Mouse (Mus musculus) right cerebral cortex, adult 2 months (tissue): Measurements from ENCODE around the gene Aspn.

Experiments used
- DNase-seq, 2 experiments: peaks; one replicate each; pipeline ENCODE4 v3.0.0; 2021 to 2022; ENCODE audit warnings: low spot score in 2 of 2

Gene Aspn

DNA sequence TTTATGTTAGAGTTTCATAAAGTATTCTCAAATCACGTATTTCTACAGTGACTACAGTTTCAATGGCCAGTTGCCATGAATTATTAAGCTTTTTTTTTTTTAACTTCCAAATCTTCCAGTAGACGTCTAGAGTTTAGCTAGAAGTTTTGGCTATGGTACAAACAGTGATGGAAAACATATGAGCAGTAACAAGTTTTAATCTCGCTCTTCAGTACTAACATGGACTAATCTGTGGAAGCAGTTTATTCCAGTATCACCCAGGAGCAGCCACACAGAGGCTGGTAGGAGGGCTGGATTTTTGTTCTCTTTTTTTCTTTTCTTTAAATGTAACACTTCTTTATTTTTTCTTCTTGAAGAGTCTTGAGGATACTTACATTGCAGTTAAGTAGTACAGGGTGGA lies at the start of gene Aspn:
TSS of gene Aspn (plus strand) at position 165 of the 400 bp plus-strand sequence.
- DNase-seq: no peak

DNA sequence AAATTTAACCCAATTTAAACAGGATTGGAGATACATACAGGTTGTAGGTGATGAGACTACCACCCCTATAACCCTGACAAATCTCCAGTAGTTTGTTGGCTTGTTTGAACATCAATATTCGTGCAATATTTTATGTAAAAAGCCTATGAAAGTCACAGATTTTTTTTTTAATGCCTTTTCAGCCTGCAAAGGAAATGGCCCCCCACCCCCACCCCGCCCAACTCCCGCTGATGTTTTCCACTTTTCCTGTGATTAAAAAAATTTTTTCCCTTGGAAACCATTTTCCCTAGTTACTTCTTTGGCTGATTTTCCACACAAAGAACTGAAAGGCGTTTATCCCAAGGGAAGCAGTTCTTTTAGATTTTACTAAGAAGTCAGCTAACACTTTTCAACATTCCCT lies 39.7 kb upstream of the Aspn start, which contains the start of gene Ecm2:
TSS of gene Ecm2 (plus strand) at position 301 of the 400 bp plus-strand sequence.
- no peak for DNase-seq

GRCm38 (mm10) chr13:49505776-49506175 lies 38.5 kb upstream of the Aspn start:
- no peak for DNase-seq

GRCm38 (mm10) chr13:49507176-49507575 lies 37.1 kb upstream of the Aspn start:
- no peak for DNase-seq

DNA sequence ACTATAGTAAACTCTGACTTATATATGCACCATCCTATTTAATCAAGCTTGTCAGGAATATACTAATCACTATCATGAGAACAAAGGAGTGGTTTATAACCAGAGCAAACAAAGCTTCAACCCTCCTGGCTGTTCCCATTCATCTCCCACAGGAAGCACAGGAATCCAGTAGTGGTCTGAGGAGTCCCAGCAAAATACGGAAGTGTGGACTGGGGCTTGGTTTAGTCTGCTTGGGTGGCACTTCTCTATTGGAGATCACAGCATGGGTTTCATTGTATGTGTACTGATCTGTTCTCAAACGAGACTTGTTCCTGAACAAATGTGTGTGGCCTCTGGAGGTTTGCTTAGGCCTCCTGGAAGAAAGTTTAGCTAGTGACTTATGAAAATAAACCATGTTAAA lies 25.5 kb upstream of the Aspn start:
- no peak for DNase-seq

DNA sequence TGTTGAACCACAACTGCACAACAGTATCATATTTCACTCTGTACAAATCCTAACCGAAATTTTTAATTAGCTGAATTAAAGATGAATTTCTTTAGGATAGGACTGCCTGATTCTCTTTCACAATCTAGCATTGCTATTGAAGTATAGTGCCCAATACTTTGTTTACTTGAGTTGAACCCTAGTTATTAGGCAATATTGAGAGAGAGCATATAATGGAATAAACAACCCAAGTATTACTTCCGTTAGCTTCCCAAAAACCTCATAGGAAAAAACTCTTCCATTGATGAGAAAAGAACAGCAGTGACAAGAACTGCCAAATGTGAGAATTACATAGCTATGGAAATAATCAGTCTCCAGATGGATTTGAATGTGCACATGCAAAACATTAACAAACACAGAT lies 18.0 kb upstream of the Aspn start:
- DNase-seq: no peak

- DNase-seq: no peak
Observed at GRCm38 (mm10) chr13:49530636-49531035, 13.6 kb upstream of the Aspn start.

- no peak for DNase-seq
Observed at GRCm38 (mm10) chr13:49536946-49537345, 7.3 kb upstream of the Aspn start.

- no peak for DNase-seq
Observed at GRCm38 (mm10) chr13:49538693-49539092, 5.5 kb upstream of the Aspn start.

GRCm38 (mm10) chr13:49545646-49546045 lies 1.4 kb downstream of the Aspn start:
- DNase-seq: no peak

DNA sequence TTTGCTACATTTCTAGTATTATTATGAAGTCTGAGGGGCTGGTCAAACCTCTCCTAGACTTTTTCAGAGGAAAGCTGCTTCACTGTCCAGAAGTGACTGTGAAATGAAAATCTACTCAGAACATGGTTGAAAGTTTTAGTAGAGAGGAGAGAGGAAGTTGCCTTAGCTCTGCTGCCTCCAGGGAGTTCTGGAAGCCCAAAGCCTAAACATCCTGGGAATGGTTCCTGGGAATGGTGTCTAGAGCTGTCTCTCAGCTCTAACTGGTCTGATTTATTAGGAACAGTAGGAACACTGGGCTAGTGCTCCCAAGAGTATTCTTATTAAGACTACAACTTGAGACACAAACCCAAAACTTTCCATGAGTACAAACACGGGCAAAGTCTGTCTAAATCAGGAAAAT lies 2.3 kb downstream of the Aspn start:
- DNase-seq: no peak

DNA sequence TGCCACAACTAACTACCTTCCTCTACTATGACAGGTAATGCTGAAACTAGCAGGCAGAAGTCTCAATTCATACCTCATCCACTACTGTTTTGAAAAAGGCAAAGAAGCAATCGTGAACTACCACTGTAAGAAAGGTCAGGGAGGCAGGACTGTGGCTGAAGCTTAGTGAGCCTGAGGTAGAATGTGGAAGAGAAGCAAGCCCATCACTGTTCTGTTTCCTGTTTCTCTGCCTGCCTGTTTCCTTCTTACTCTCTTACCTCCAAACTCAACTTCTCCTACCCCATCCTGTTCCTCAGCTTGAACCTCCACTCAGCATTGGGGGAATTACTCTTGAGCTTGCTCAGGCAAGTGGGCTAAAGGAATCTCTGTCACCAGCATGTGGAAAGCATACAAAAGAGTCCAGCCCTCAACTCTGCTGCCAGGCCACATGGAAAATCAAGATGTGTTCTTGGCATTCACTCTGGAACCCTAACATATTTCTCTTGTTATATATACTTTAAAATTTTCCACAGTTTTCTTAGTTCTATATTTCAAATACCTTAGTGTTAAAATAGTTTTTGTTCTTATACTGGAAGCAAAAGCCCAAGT lies 3.4 kb downstream of the Aspn start:
- DNase-seq: no peak

GRCm38 (mm10) chr13:49549616-49550015 lies 5.4 kb downstream of the Aspn start:
- no peak for DNase-seq

DNA sequence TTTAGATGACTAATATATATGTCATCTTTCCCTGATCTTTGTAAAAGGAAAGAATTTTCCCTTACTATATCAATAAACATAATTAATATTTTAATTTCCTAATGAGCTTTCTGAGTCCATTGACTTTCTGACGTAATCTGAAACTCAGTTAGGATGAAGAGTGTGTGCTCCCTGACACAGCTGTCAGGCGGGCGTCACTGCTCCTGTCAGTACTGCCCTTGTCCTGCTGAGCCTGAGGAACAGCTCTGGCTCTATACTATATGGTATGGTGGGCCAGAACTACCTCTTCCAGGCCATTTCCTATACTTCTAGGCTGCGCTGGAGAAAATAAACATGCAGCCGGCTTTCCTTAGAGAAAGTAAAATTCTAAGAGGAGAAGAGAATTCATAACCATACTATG lies 10.3 kb downstream of the Aspn start:
- DNase-seq: no peak

DNA sequence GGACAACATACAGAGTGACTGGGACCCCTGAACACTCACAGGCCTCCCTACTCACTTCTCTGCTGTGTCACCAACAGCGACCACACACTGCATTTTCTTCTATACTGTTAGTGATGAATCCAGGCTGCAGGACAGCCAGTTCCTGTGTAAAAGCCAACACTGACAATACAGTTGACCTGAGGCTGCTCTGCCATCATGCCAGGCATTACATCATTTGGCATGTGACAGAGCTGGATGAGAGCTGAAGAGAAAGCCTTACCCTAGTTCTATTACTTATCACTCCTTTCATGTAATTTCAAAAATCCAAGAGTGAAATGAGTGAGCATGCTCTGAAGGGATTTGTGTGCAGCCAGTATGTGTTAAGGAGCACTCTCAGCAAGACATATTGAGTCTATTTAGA lies 12.0 kb downstream of the Aspn start:
- DNase-seq: no peak

GRCm38 (mm10) chr13:49556924-49557323 lies 12.7 kb downstream of the Aspn start:
- no peak for DNase-seq

- DNase-seq: no peak
Observed at GRCm38 (mm10) chr13:49559185-49559584, 14.9 kb downstream of the Aspn start.

- DNase-seq: no peak
Observed at GRCm38 (mm10) chr13:49560886-49561285, 16.6 kb downstream of the Aspn start.

DNA sequence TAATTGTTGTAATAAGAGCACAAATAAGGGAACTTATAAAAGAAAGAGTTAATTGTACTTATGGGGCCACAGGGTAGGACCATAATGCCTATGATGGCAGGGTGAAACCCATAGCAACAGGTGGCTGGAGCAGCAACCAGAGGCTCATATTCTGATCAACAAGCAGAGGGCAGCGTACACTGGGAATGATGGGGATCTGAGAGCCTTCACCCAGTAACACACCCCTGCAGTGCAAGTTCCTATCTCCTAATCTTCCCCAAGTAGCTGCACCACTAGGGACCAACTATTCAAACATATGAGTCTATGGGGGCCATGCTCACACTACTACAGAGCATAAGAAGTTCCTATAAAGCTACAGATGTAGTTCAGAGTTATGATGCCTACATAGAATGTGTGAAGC lies 20.1 kb downstream of the Aspn start:
- no peak for DNase-seq

DNA sequence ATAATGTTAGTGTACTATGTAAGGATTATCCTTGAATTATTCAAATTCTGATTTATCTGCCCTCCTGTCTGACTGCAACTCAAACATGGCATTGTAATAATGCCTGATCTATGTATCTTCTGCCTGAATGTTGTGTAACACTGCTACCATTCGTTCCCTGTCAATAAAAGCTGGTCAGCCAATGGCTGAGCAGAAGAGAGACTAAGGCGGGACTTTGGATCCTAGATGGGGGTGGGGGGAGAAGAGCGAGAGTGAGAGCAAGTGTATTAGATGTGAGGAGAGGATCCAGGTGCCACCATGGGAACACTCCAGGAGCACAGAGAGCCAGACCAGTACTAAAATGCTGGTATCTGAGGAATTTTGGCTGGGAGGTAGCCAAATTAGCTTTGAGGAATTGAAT lies 26.1 kb downstream of the Aspn start:
- no peak for DNase-seq

DNA sequence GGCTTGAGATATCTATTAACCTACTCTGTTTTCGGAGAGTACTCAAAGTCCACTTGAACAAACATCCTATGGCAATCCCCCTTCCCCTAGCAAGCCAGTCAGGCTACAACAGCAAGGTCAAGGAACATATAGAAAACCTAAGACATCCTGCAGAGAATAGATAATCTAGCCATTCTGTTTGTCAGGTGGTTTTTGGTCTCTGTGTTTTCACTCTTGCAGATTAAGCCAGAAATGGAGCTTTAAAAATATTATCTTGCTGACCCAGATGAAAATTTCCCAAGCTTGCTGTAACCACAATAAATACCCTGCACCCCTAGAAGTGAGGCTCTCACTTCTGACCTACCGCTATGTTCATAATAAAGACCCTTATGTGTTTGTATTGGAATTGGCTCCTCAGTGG lies 27.2 kb downstream of the Aspn start:
- DNase-seq: no peak

DNA sequence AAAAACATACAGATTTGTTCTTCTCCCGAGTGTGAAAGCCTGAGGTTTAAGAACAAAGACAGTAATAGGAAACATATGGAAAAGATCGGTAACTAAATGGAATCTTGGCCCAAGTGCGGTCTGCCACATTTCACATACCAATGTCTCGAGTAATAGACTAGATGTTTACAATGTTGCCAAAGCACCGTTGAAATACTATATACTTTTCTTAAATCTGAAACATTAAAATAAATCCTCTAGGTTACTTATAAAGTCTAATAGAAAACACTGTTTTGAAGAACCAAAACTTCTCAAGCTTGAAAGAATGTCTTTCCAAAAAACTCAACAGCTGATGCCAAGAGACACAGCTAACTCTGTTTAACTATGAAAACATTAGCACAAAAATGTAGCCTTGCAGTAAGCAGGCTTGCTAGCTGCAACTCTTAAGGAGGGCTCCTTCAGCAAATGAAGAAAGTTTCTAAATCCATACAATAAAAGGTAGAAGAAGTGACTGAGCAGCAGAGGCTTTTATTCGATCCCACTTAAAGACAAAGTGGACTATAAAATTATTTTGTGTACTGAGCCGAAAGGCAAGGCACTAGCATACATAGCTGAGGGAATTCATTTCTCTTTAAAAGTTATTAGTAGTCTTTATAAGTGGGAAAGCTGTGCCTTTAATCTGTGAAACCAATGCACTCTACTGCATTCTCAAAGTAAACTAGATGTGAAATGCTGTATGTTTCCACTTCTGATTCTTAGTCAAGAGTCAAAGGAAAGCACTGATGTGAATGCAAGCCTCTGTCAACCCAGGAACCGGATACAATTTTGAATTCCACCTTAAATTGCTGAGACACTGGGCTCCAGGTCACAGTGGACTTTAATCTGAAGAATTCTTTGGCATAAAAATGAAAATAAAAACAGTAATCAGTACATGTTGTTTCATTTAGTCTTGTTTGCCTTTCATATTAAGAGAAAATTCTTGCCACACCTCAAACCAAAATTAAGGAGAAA lies 37.6 kb downstream of the Aspn start, which contains the start of gene Omd:
TSS of gene Omd (plus strand) at position 922 of the 990 bp plus-strand sequence.
- DNase-seq: no peak

- DNase-seq: no peak
Observed at GRCm38 (mm10) chr13:49583859-49584258, 39.6 kb downstream of the Aspn start.
